Comparison of ENCODE assay signal across 22 mouse cellular contexts in the genomic region with DNA sequence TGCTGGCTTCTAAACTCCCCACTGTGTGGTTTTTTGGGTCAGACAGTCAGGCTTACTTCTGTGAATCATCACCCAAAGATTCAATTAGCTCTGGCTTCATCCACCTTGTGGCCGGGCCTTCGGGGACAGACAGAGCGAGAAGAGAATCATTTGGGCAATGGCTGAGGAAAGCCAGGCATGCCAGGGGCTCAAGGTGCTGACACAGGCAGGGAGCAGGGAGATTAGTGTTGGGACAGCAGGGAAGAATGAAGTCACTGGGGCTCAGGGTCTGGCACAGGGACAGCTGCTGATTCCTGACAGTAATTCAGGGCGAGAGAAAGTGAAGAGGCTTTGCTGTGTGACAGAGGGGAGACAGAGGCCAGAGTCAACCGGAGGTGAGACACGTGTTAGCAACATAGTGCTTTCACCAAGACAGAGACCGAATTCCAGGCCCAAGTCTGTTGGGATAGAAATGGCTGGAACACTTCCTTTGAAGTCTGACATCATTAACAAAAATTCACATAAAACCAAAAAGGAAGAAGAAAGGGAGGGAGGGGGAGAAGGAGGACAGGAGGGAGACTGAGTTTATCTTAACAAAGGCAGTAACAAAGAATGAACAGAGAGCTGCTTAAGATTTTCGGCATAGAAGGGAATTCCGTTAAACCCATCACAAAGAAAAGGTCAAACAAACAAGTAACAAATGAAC. TPM values are rescaled to one million over a fixed set of nuclear protein-coding genes. Genes with fewer than 3 reads are reported as not detected.
DNase-seq lines count a peak whose midpoint lies in the region; ATAC-seq and TF ChIP-seq lines count a peak whose summit lies in the region.
"Had no signal": no experiment of that assay in that cellular context is flagged by ENCODE, and none has a peak within 500 bp of the region (broad histone marks: within the 10 kb centered on the region; RNA-seq: fewer than 3 reads in every experiment).

No protein-coding gene starts in this region.

- peak; percentile 21 for DNase-seq in embryo, embryonic 10 days (ENCODE audit: low spot score)
- DNase-seq in embryo, embryonic 10.5 days (ENCODE audit: low spot score) = no peak
- DNase-seq in heart, postnatal 0 days (ENCODE audit: low spot score) = no peak
- DNase-seq in heart, adult 18-20 months = no peak
- peak; percentile 21 for DNase-seq in ES-CJ7 (ENCODE audit: low read depth, low spot score)
- DNase-seq in fibroblast of lung, adult 2 months (ENCODE audit: low read depth) = peak; percentile 73
- DNase-seq in thymus, postnatal 4 days = no peak
- no peak for DNase-seq in kidney, adult 18-20 months
- DNase-seq: adrenal gland, postnatal 25 days; cerebellum, adult 11 months; cerebellum, postnatal 14 days; gastrocnemius, postnatal 36 days; kidney, adult 11 months had no signal

- H3K27me3 ChIP-seq in heart, postnatal 0 days (ENCODE audit: control insufficient read depth, insufficient read depth, low read length) = peaks cover 10% of the 10 kb centered on the region; the same call in 1 of the 2 replicates
- H3K27me3 ChIP-seq: hindbrain, embryonic 15.5 days; limb, embryonic 13.5 days; lung, embryonic 15.5 days; neural tube, embryonic 12.5 days had no signal

- no peak overlapping the region for H3K27ac ChIP-seq in heart, postnatal 0 days (ENCODE audit: low read depth)
- H3K27ac ChIP-seq: heart, embryonic 13.5 days; hindbrain, embryonic 15.5 days; kidney, postnatal 0 days; limb, embryonic 13.5 days; liver, embryonic 14.5 days; lung, embryonic 15.5 days; neural tube, embryonic 12.5 days had no signal

- no peak overlapping the region for H3K4me3 ChIP-seq in heart, postnatal 0 days (ENCODE audit: low read depth, low read length)
- H3K4me3 ChIP-seq: heart, embryonic 13.5 days; hindbrain, embryonic 15.5 days; limb, embryonic 13.5 days; lung, embryonic 15.5 days; neural tube, embryonic 12.5 days had no signal

- TF ChIP-seq EP300 in heart, postnatal 0 days (IDR thresholded peaks at IDR 0.05; ENCODE audit: low read depth) = no peak

- 28% methylated on average over 9 of the region's 9 CpGs for WGBS in heart, postnatal 0 days

- no peaks in the 10 kb centered on the region for H3K36me3 ChIP-seq in heart, postnatal 0 days (replicated peaks; ENCODE audit: control insufficient read depth, insufficient read depth, low read length)
- H3K36me3 ChIP-seq: heart, embryonic 13.5 days; hindbrain, embryonic 15.5 days; limb, embryonic 13.5 days; lung, embryonic 15.5 days; neural tube, embryonic 12.5 days had no signal

- peak; percentile 27; the same call in 1 of the 2 replicates for ATAC-seq in heart, postnatal 0 days (ENCODE audit: insufficient read depth, low read depth)
- ATAC-seq: forebrain, embryonic 16.5 days had no signal

- no peak for TF ChIP-seq CTCF in heart, postnatal 0 days (IDR thresholded peaks at IDR 0.05; ENCODE audit: low read depth)

- H3K9ac ChIP-seq in heart, postnatal 0 days (replicated peaks; ENCODE audit: low read depth, low read length) = no peak overlapping the region
- H3K9ac ChIP-seq: heart, embryonic 13.5 days; hindbrain, embryonic 15.5 days; limb, embryonic 13.5 days; liver, embryonic 14.5 days; lung, embryonic 15.5 days; neural tube, embryonic 12.5 days had no signal

- H3K4me1 ChIP-seq in heart, postnatal 0 days (ENCODE audit: control insufficient read depth, insufficient read depth) = no peaks in the 10 kb centered on the region
- H3K4me1 ChIP-seq: hindbrain, embryonic 15.5 days; neural tube, embryonic 12.5 days had no signal

- H3K4me2 ChIP-seq in heart, postnatal 0 days (ENCODE audit: low read depth, low read length) = no peak overlapping the region
- H3K4me2 ChIP-seq: heart, embryonic 13.5 days; hindbrain, embryonic 15.5 days; limb, embryonic 13.5 days; lung, embryonic 15.5 days; midbrain, embryonic 11.5 days; neural tube, embryonic 12.5 days had no signal

- no peaks in the 10 kb centered on the region for H3K9me3 ChIP-seq in heart, postnatal 0 days (replicated peaks; ENCODE audit: control insufficient read depth, low read length)
- H3K9me3 ChIP-seq: heart, embryonic 13.5 days; hindbrain, embryonic 15.5 days; limb, embryonic 13.5 days; lung, embryonic 15.5 days; neural tube, embryonic 12.5 days had no signal

RNA-seq across cellular contexts. Expression of gene Runx1, which starts 47.7 kb away (rescaled TPM):
- 1.3 and 4.4 TPM in 2 replicates for total RNA-seq in heart, postnatal 0 days (2014; rRNA removed; ENCODE audit: low replicate concordance)
- 0.33 and 0.37 TPM in 2 replicates for polyA plus RNA-seq in heart, postnatal 0 days (2015; fragmentation: Nextera tagmentation; extraction: Ambion mirVana)
- total RNA-seq in heart, adult 18-20 months (2021) = 1 to 10 TPM; 1.5 to 2.9 TPM

Comparison
In these comparisons a context has a peak if more than half of its experiments do, and no peak if none do; other contexts are left out.
1. DNase-seq: peak in embryo, embryonic 10 days (single experiment), ES-CJ7 (single experiment) and fibroblast of lung, adult 2 months (single experiment); none in embryo, embryonic 10.5 days (single experiment), heart, postnatal 0 days (single experiment), heart, adult 18-20 months (0 of 2), thymus, postnatal 4 days (single experiment) and kidney, adult 18-20 months (single experiment).